Mouse (Mus musculus): Measurements from ENCODE around the gene Phf10.

- TF ChIP-seq CTCF (conservative IDR thresholded peaks at IDR 0.05; ENCODE audit: insufficient read depth, insufficient read length, low read depth, low read length) (no peak), POLR2A (IDR thresholded peaks at IDR 0.05; ENCODE audit: low read depth, low read length) (no peak)
Measured at GRCm38 (mm10) chr17:14930697-14931096, 30.4 kb downstream of the Phf10 start.
